Mouse (Mus musculus): ENCODE measurements around the gene Fbxo27.
"Not testable (repeated sequence)": the region's sequence is repeated elsewhere in the genome, so short reads cannot be mapped to it uniquely, and the experiment has no call there.

Gene Fbxo27

GRCm38 (mm10) chr7:28701306-28701705, 8.7 kb downstream of the Fbxo27 start:
- in situ Hi-C loops (cut with MboI, MseI), result not testable (repeated sequence)

- in situ Hi-C loops (cut with MboI, MseI), result no loop called here
These were observed 10.0 kb downstream of the Fbxo27 start for GRCm38 (mm10) chr7:28702601-28703143.

GRCm38 (mm10) chr7:28709454-28709853, 16.8 kb downstream of the Fbxo27 start:
- in situ Hi-C loops (cut with MboI, MseI), result no loop called here

- in situ Hi-C loops (cut with MboI, MseI), result no loop called here
These were observed 18.3 kb downstream of the Fbxo27 start for GRCm38 (mm10) chr7:28710962-28711361.

- in situ Hi-C loops (cut with MboI, MseI), result no loop called here
These were observed 22.0 kb downstream of the Fbxo27 start for GRCm38 (mm10) chr7:28714667-28715066.

GRCm38 (mm10) chr7:28715598-28715997, 22.9 kb downstream of the Fbxo27 start:
- in situ Hi-C loops (cut with MboI, MseI), result no loop called here

- in situ Hi-C loops (cut with MboI, MseI), result no loop called here
These were observed 24.1 kb downstream of the Fbxo27 start, which contains the start of gene Fbxo17 for GRCm38 (mm10) chr7:28716590-28717281. Gene Fbxo17 (plus strand): TSS chr7:28716804.

GRCm38 (mm10) chr7:28717726-28718125, 25.1 kb downstream of the Fbxo27 start:
- in situ Hi-C loops (cut with MboI, MseI), result no loop called here

- in situ Hi-C loops (cut with MboI, MseI), result no loop called here
These were observed 26.5 kb downstream of the Fbxo27 start for GRCm38 (mm10) chr7:28719159-28719558.

GRCm38 (mm10) chr7:28719650-28720049, 27.0 kb downstream of the Fbxo27 start:
- in situ Hi-C loops (cut with MboI, MseI), result no loop called here

- in situ Hi-C loops (cut with MboI, MseI), result no loop called here
These were observed 28.3 kb downstream of the Fbxo27 start for GRCm38 (mm10) chr7:28720753-28721537.

GRCm38 (mm10) chr7:28722079-28722478, 29.4 kb downstream of the Fbxo27 start:
- in situ Hi-C loops (cut with MboI, MseI), result no loop called here

GRCm38 (mm10) chr7:28724613-28725012, 32.0 kb downstream of the Fbxo27 start:
- in situ Hi-C loops (cut with MboI, MseI), result loop anchor here (5.0 kb wide), 2 partner anchors 77 to 122 kb away; no protein-coding TSS in a partner anchor

GRCm38 (mm10) chr7:28726600-28726999, 34.0 kb downstream of the Fbxo27 start:
- in situ Hi-C loops (cut with MboI, MseI), result loop anchor here (5.0 kb wide), 2 partner anchors 79 to 124 kb away; no protein-coding TSS in a partner anchor

GRCm38 (mm10) chr7:28727649-28728340, 35.1 kb downstream of the Fbxo27 start:
- in situ Hi-C loops (cut with MboI, MseI), result loop anchor here (5.0 kb wide), 2 partner anchors 80 to 125 kb away; no protein-coding TSS in a partner anchor

- in situ Hi-C loops (cut with MboI, MseI), result no loop called here
These were observed 39.9 kb downstream of the Fbxo27 start for GRCm38 (mm10) chr7:28732341-28733142.

- in situ Hi-C loops (cut with MboI, MseI), result no loop called here
These were observed 40.6 kb downstream of the Fbxo27 start for GRCm38 (mm10) chr7:28733211-28733610.

GRCm38 (mm10) chr7:28735701-28736100, 43.1 kb downstream of the Fbxo27 start:
- in situ Hi-C loops (cut with MboI, MseI), result no loop called here

GRCm38 (mm10) chr7:28739829-28740228, 47.2 kb downstream of the Fbxo27 start:
- in situ Hi-C loops (cut with MboI, MseI), result no loop called here

- in situ Hi-C loops (cut with MboI, MseI), result no loop called here
These were observed 48.3 kb downstream of the Fbxo27 start for GRCm38 (mm10) chr7:28740949-28741348.

- in situ Hi-C loops (cut with MboI, MseI), result no loop called here
These were observed 48.7 kb downstream of the Fbxo27 start for GRCm38 (mm10) chr7:28741368-28741708.
